Mouse (Mus musculus) forebrain, embryonic 14.5 days (tissue): ENCODE data around the gene Prss27. TPM values are rescaled to one million over a fixed set of nuclear protein-coding genes. Genes with fewer than 3 reads are reported as not detected.

ENCODE experiments used
- ATAC-seq: fragments of 200-750 bp; cut with Nextera tagmentation; 2 replicates; pipeline ENCODE4 v1.8.0; 2017; ENCODE audit warnings: mild to moderate bottlenecking, moderate library complexity
- DNase-seq: peaks from one replicate; pipeline ENCODE4 v3.0.0-alpha.2; 2015; ENCODE audit warnings: low spot score
- H3K27ac ChIP-seq: fragments of 300-500 bp; sonication (generic); 2 replicates; pipeline ENCODE4 v1.5.1; 2014; ENCODE audit warnings: low read depth, mild to moderate bottlenecking, control low read depth, low read length, moderate library complexity
- H3K27me3 ChIP-seq: fragments of 300-500 bp; sonication (generic); replicated peaks from 2 replicates; pipeline ENCODE4 v1.6.1; 2014; ENCODE audit warnings: low read length, control low read depth, mixed read lengths; ENCODE audit not compliant: control insufficient read depth, insufficient read depth
- H3K36me3 ChIP-seq: fragments of 300-500 bp; sonication (generic); 2 replicates; pipeline ENCODE4 v1.6.1; 2014; ENCODE audit warnings: low read length, control low read depth; ENCODE audit not compliant: control insufficient read depth, insufficient read depth
- H3K4me1 ChIP-seq: fragments of 300-500 bp; sonication (generic); 2 replicates; pipeline ENCODE4 v1.6.1; 2014; ENCODE audit warnings: antibody characterized with exemption, low read length, control low read depth; ENCODE audit not compliant: control insufficient read depth, insufficient read depth
- H3K4me2 ChIP-seq: fragments of 300-500 bp; sonication (generic); 2 replicates; pipeline ENCODE4 v1.6.1; 2014; ENCODE audit warnings: mild to moderate bottlenecking, control low read depth, low read length
- H3K4me3 ChIP-seq: fragments of 300-500 bp; sonication (generic); 2 replicates; pipeline ENCODE4 v1.5.1; 2014; ENCODE audit warnings: low read depth, low read length, control low read depth
- H3K9ac ChIP-seq: fragments of 300-500 bp; sonication (generic); 2 replicates; pipeline ENCODE4 v1.6.1; 2014; ENCODE audit warnings: mild to moderate bottlenecking, low read length, control low read depth, moderate library complexity
- H3K9me3 ChIP-seq: fragments of 300-500 bp; sonication (generic); replicated peaks from 2 replicates; pipeline ENCODE4 v1.6.1; 2016; ENCODE audit warnings: low read length, control low read depth, mixed read lengths; ENCODE audit not compliant: control insufficient read depth
- whole genome bisulfite sequencing: fragments of 180-500 bp; shearing (Covaris S2); extraction: QIAGEN DNeasy Blood & Tissue Kit; methylation state at CpG from one replicate; pipeline ENCODE4 v1.1.7; 2014; 5-methylcytosine and 5-hydroxymethylcytosine counted together
- polyA plus RNA-seq: library from polyadenylated mRNA; unstranded; fragments of >200 nt; fragmentation: Nextera tagmentation; extraction: Ambion mirVana; gene quantifications from 2 replicates; pipeline ENCODE4 v1.2.1, GENCODE M21; 2014

Prss27 gene
- polyA plus RNA-seq, 1 experiment from 2014 or later: not detected

DNA sequence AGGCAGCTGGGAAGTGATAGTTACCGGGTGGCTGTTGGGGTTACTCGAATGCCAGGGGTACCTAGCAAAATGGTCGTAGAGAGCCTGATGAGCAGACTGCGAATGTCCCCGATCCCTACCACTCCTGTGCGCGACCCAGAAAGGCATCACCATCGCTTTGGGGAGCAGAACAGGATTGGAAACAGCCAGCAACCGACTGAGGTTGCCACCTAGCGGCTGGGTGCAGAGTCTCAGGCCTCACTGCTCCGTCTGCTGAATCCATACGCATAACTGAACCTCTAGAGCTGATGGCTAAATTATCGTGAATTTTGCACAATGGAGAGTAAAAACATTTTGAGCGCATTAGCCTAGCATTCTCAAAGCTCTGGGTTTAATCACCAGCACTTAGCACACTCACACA lies 22.2 kb upstream of the Prss27 start:
- H3K27ac ChIP-seq: no peak overlapping the region
- no peak overlapping the region for H3K4me3 ChIP-seq
- ATAC-seq (no peak), DNase-seq (no peak)
- no peaks in the 10 kb centered on the region for H3K4me1 ChIP-seq
- H3K4me2 ChIP-seq: no peak overlapping the region
- H3K36me3 ChIP-seq: no peaks in the 10 kb centered on the region
- WGBS: 28% methylated on average over 14 of the region's 14 CpGs
- no peaks in the 10 kb centered on the region for H3K9me3 ChIP-seq
- no peaks in the 10 kb centered on the region for H3K27me3 ChIP-seq
- no peak overlapping the region for H3K9ac ChIP-seq

DNA sequence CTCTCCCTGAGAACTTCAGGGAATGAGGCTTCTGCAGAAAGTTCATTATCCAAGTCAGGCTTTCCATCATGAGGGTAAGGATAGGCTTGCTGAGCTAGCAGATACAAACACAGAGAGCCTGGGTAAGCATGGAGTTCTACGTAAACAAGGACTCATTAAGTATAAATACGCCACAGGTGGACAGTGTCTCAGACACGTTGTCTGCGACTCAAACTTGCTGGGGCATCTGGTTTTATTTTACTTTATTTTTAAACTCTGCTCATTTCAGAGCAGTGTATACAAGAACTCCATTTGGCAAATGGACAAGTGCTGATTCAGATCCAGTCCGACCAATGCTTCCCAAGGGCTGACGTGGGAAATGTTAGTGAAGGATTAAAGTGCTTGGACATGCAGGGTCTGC lies 17.2 kb upstream of the Prss27 start:
- no peak overlapping the region for H3K27ac ChIP-seq
- no peak overlapping the region for H3K9ac ChIP-seq
- no peaks in the 10 kb centered on the region for H3K4me1 ChIP-seq
- 87% methylated on average over 6 of the region's 6 CpGs for WGBS
- H3K4me2 ChIP-seq: no peak overlapping the region
- ATAC-seq (no peak), DNase-seq (no peak)
- H3K27me3 ChIP-seq: no peaks in the 10 kb centered on the region
- no peak overlapping the region for H3K4me3 ChIP-seq
- no peaks in the 10 kb centered on the region for H3K9me3 ChIP-seq
- no peaks in the 10 kb centered on the region for H3K36me3 ChIP-seq

DNA sequence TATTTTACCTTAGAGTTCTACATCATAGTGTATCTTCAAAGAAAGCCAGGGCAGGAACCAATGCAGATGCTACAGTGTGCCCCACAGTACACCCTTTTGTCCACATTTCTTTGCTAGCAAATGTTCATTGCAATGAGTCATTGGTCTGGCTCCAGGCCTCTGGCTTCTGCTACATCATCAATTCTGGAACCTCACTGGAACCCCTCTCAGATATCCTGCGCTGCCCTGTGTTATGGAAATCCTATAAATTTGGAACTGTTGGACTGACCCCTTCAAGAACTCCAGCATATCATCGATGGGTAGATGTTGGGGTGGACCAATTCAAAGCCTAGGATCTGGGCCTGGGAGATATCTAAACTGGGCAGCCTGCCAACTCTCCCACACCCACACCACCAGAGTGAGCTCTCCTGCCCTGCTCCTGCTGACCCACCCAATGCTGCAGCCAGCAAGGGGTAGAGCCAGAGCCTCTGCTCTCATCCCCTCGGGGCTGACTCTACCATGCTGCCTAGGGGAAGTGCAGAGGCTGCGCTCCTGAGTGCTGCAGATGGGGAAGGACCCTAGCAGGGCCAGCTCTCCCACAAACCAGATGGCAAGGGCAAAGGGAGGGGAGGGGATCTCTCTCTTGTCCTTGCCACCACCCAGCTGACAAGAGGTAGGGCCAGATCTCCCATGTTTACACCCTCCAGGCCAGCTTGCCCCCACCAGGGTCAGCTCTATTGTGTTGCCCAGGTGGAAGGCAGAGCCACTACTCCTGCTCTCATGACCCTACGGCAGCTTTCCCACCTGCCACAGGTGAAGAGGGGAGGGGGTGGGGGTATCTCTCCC lies 16.4 kb upstream of the Prss27 start:
- H3K9me3 ChIP-seq: no peaks in the 10 kb centered on the region
- H3K27me3 ChIP-seq: no peaks in the 10 kb centered on the region
- H3K4me1 ChIP-seq: no peaks in the 10 kb centered on the region
- H3K36me3 ChIP-seq: no peaks in the 10 kb centered on the region
- 79% methylated on average over 5 of the region's 5 CpGs for WGBS
- no peak overlapping the region for H3K4me2 ChIP-seq
- H3K9ac ChIP-seq: no peak overlapping the region
- no peak for DNase-seq
- no peak overlapping the region for H3K4me3 ChIP-seq
- no peak for ATAC-seq
- H3K27ac ChIP-seq: no peak overlapping the region

DNA sequence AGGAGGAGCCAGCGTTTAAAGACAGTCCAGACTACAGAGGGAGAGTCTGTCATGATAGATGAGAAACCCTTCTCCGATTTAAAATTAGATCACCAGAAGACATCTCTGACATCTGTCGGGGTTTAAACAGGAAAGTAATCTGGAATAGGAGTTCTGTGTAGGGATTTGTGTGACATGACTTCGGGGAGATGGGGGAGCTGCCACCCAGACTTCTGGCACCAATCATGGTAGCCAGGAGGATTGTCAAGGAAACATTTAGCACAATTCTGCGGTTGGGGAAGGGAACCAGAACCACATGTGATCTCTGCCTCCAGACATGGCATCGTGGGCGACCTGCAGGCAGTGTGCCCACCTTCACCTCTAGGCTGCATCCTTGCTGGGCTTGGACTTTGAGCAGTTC lies 8.5 kb upstream of the Prss27 start:
- Histone ChIP-seq H3K9ac (no peak overlapping the region), H3K4me1 (no peaks in the 10 kb centered on the region), H3K4me3 (no peak overlapping the region), H3K27ac (no peak overlapping the region), H3K9me3 (no peaks in the 10 kb centered on the region), H3K4me2 (no peak overlapping the region), H3K27me3 (no peaks in the 10 kb centered on the region), H3K36me3 (no peaks in the 10 kb centered on the region)
- no peak for DNase-seq
- 87% methylated on average over 7 of the region's 7 CpGs for WGBS
- ATAC-seq: no peak

DNA sequence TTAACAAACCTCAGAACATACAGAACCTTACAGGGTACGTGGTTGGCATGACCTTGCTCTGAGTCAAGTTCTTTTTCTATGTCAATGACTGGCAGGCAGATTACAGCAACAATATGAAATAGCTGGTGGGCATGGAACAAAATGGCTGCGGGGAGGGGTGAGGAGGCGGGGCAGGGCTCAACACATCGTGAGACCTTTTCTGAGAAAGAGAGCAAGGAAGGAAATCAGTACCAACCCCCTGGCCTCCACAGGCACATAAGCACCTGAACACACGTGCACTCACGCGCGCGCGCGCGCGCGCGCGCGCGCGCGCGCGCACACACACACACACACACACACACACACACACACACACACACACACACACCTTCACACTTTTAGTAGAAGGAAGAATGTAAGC lies 7.4 kb upstream of the Prss27 start:
- no peak overlapping the region for H3K4me2 ChIP-seq
- no peaks in the 10 kb centered on the region for H3K9me3 ChIP-seq
- H3K4me1 ChIP-seq: no peaks in the 10 kb centered on the region
- no peak overlapping the region for H3K9ac ChIP-seq
- no peak overlapping the region for H3K27ac ChIP-seq
- WGBS: 81% methylated on average over 12 of the region's 22 CpGs
- H3K27me3 ChIP-seq: no peaks in the 10 kb centered on the region
- H3K4me3 ChIP-seq: no peak overlapping the region
- DNase-seq: no peak
- no peak for ATAC-seq
- no peaks in the 10 kb centered on the region for H3K36me3 ChIP-seq

DNA sequence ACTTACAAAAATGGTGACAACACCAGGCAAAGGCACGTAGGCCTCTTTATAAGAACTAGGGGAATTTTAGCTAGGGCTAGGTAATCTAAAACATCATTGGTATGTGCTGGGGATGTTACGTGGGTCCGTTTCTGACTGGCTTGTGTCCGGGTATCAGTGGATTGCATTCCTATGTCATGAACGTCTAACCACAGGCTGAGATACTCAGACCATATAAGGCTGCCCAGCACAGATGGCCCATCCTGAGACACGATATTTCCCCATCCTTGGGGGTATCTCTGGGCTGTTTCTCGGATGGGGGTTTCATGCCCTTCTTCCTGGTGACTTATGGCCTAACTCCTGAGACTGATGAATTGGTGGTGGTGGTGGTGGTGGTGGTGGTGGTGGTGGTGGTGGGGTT lies 2.9 kb upstream of the Prss27 start:
- Histone ChIP-seq H3K27ac (no peak overlapping the region), H3K4me1 (no peaks in the 10 kb centered on the region), H3K27me3 (no peaks in the 10 kb centered on the region), H3K9ac (no peak overlapping the region), H3K36me3 (no peaks in the 10 kb centered on the region), H3K4me2 (no peak overlapping the region), H3K4me3 (no peak overlapping the region), H3K9me3 (no peaks in the 10 kb centered on the region)
- no peak for DNase-seq
- no peak for ATAC-seq
- 90% methylated on average over 7 of the region's 7 CpGs for WGBS

DNA sequence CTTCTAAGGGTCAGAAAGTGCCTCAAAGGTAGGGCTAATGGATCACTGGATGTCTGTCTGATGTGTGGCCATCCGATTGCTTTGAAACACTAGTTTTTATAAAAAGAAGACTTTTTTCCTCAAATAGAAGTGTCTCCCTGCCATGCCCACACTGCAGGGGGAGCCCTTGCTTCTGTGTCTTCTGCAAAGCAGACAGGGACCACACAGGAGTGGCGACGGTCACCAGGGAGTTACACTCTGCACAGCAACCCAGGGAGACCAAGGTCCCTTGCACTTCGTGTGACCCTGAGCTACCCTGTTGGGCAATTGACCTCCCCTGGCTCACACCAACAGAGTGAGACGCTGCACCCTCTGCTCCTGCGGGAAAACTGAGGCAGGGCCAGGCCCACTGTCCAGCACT lies 990 bp upstream of the Prss27 start:
- no peaks in the 10 kb centered on the region for H3K9me3 ChIP-seq
- ATAC-seq (no peak), DNase-seq (no peak)
- WGBS: 61% methylated on average over 6 of the region's 6 CpGs
- H3K4me1 ChIP-seq: no peaks in the 10 kb centered on the region
- H3K27me3 ChIP-seq: no peaks in the 10 kb centered on the region
- H3K36me3 ChIP-seq: no peaks in the 10 kb centered on the region
- no peak overlapping the region for H3K4me2 ChIP-seq
- no peak overlapping the region for H3K4me3 ChIP-seq
- no peak overlapping the region for H3K9ac ChIP-seq
- H3K27ac ChIP-seq: no peak overlapping the region

DNA sequence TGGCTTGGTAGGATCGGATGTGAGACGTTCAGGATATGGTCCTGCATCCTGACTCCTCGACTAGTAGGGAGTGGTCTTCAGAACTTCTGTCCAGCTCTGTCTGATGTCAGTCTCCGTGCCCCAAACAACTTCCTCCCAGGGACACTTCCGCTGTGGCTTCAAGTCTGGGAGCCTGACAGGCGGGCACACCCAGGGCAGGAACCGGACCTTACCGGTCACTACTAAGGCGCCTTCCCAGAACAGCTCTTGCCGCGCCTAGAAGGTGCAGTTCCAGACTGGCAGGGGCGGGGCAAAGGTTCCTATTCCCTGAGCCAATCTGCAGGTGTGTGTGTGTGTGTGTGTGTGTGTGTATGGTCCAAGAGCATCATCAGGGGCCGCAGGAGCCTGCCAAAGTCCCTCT lies 584 bp upstream of the Prss27 start:
- H3K36me3 ChIP-seq: no peaks in the 10 kb centered on the region
- H3K4me1 ChIP-seq: no peaks in the 10 kb centered on the region
- DNase-seq: no peak
- H3K4me3 ChIP-seq: no peak overlapping the region
- no peak overlapping the region for H3K27ac ChIP-seq
- ATAC-seq: no peak
- H3K9ac ChIP-seq: no peak overlapping the region
- H3K9me3 ChIP-seq: no peaks in the 10 kb centered on the region
- no peak overlapping the region for H3K4me2 ChIP-seq
- 88% methylated on average over 13 of the region's 13 CpGs for WGBS
- no peaks in the 10 kb centered on the region for H3K27me3 ChIP-seq

DNA sequence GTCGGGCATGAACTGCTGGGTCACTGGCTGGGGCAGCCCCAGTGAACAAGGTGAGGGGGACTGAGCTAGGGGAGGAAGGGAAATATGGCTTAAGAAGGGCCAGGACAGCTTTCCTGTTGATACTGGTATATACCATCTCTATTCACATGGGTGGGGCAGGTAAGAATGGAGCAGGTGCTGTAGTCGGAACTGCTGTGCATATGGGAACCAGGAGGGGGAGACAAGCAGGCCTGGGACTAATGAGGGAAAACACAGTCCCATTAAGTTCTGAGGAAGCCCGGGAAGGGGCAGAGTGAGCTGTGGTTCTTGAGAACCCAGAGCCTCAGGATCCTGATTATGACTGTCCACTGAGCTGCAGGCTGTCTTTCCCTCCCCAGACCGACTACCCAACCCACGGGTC lies 6.5 kb downstream of the Prss27 start:
- no peak for ATAC-seq
- H3K36me3 ChIP-seq: peaks cover 30% of the 10 kb centered on the region
- no peak for DNase-seq
- no peaks in the 10 kb centered on the region for H3K4me1 ChIP-seq
- no peaks in the 10 kb centered on the region for H3K27me3 ChIP-seq
- no peak overlapping the region for H3K9ac ChIP-seq
- H3K9me3 ChIP-seq: no peaks in the 10 kb centered on the region
- WGBS: 65% methylated on average over 5 of the region's 5 CpGs
- no peak overlapping the region for H3K27ac ChIP-seq
- no peak overlapping the region for H3K4me2 ChIP-seq
- H3K4me3 ChIP-seq: no peak overlapping the region
